Mouse (Mus musculus) mesoderm, embryonic 11.5 days (tissue): ENCODE results near the gene Dbndd1.
"Not testable (repeated sequence)": the region's sequence is repeated elsewhere in the genome, so short reads cannot be mapped to it uniquely, and the experiment has no call there.

Experiments used
- DNase-seq: peaks from one replicate; pipeline ENCODE4 v3.0.0-alpha.2; 2012; ENCODE audit warnings: low read depth, low spot score

Dbndd1 gene

GRCm38 (mm10) chr8:123514781-123515539, at the start of gene Dbndd1:
Gene Dbndd1 (minus strand): TSS chr8:123515463.
- DNase-seq, result peak; percentile 74

GRCm38 (mm10) chr8:123564221-123564620, 49.0 kb upstream of the Dbndd1 start:
- not testable (repeated sequence) for DNase-seq

GRCm38 (mm10) chr8:123537641-123538040, 22.4 kb upstream of the Dbndd1 start:
- DNase-seq, result not testable (repeated sequence)

- no peak for DNase-seq
Measured at GRCm38 (mm10) chr8:123536990-123537380, 21.7 kb upstream of the Dbndd1 start.

GRCm38 (mm10) chr8:123536242-123536989, 21.2 kb upstream of the Dbndd1 start:
- DNase-seq, result no peak

GRCm38 (mm10) chr8:123527720-123528489, 12.6 kb upstream of the Dbndd1 start:
- DNase-seq, result no peak

DNA sequence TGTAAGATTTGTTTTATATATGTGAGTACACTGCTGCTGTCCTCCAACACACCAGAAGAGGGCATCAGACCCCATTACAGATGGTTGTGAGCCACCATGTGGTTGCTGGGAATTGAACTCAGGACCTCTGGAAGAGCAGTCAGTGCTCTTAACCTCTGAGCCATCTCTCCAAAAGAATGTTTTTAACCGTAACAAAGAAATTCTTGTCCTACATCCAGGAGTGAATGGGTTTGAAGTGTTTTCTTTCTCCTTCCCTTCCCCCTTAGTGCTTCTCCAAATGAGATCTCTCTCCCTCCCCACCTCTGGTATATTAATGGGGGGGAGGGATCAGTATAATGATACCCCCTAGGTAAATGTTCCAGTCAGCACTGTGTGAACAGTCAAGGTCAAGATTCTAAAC, 4.8 kb upstream of the Dbndd1 start:
- not testable (repeated sequence) for DNase-seq

DNA sequence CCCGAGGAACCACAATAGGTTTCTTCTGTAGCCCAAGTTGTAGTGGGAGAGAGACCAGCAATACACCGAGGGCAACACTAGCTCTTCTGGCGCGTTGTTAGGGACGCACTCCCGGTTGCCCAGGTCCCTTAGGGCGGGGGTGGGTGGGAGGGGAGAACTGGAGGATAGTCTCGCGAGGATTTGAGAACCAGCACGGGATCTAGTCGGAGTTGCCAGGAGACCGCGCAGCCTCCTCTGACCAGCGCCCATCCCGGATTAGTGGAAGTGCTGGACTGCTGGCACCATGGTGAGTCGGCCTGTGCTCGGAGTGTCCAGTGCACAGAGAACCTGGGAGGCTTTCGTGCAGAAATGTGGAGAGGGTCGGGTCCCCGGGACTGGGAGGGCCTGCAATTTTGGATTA, 3.4 kb upstream of the Dbndd1 start, which contains the start of gene Gas8:
Gene Gas8, plus strand, starts transcription at position 168 of the 400 bp plus-strand sequence.
- peak; percentile 96 for DNase-seq

DNA sequence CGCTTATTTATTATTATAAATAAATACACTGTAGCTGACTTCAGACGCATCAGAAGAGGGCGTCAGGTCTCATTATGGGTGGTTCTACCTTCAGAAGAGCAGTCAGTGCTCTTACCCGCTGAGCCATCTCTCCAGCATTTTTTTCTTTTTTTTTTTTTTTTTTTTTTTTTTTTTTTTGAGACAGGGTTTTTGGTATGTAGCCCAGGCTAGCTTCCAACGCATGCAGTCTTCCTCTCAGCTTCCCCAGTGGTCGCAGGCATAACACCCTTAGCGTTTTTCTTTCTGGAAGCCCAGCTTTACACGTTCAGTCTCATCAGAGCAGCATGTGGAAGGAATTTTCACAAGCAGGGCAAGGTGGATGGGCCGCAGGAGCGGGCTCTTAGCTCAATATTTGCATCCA, 2.9 kb upstream of the Dbndd1 start:
- no peak for DNase-seq

DNA sequence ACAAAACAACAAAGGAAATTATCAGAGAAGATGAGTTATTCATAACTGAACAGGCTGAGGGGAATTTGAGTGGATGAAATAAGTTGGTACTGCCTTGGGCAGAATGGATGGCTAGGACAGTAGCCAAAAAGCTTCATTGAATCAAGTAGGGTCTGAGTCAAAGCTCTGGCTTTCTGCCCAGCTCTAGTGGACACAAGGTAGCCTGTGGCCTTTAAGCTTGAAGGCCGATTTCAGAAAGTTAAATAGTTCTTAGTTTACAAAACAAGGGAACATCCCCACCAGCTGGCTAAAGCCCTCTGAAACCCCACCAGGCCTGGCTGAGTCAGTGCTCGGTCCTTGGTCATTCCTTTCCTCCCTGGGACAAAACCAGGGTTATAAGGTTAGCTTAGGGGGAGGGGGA, 1.3 kb upstream of the Dbndd1 start:
- no peak for DNase-seq

DNA sequence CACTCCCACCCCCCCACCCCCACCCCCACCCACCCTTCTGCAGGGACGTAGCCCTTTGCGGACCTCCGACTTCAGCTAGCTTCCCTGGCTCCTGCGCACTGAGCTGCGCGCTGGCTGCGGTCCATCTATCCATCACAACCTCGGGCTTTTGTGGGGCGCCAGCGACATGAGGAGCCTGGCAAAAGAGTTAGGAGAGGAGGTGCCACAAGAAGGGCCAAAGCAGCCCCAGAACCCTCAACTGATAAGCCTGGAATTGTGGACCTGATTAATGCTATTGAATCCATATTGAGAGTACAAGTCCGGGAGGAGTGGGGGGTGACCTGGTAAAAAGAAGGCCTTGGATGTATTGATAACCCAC, 256 bp upstream of the Dbndd1 start:
- no peak for DNase-seq

- DNase-seq, result peak; percentile 12
Measured at GRCm38 (mm10) chr8:123514136-123514535, 1.1 kb downstream of the Dbndd1 start.

DNA sequence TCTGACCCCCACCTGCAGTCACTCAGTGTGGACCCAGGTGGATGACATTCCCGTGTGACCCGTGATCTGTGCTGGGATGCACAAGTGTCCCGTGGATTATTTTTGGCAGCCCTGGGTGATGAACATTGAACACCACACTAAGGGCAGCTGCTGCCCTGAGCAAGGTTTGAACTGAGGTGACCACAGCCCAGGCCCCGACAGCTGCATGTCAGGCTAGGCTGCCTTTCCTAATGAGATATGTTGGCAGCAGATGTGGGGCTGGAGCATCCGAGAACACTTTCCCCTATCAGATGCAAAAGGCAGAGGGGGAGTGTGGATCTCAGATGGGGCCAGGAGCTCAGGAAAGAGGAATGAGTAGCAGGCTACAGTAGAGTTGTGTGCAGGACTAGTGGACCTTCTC, 4.4 kb downstream of the Dbndd1 start:
- DNase-seq, result no peak

DNA sequence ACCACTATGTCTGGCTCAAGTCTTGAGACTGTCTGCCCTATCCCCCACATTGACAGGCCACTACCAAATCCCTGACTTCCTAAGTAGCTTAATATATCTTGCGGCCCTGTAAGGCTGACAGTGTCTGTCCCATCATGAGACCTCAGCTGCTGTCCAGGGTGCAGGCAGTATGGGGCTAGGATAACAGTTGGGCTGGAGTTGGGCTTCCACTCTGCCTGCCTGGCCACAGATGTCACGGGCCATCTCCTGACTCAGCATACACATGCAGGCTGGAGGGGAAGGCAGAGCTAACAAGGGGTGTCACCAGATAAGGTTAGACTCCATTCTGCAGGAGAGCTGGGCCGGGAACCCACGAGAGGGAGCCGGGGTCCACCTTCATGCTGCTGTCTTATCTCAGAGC, 8.1 kb downstream of the Dbndd1 start:
- DNase-seq, result no peak

GRCm38 (mm10) chr8:123505695-123506094, 9.6 kb downstream of the Dbndd1 start:
- no peak for DNase-seq

DNA sequence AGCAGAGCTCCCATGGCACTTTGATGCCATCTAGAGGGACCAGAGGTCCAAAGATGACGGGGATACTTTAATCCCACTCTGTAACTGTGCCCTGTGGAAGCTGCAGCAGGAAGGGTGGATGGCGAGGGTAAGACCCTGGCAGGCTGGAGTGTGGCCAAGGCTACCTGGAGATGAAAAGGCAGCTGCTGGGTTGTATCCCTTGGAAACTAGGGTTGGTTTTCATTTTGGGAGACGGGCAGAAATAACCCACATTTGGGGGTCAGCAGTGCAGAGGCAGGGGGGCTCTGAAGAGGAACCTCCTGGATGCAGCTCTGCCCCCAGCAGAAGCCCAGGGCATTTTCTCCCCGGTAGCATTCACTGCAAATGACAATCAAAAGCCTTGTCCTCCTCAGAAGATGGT, 10.0 kb downstream of the Dbndd1 start:
- no peak for DNase-seq

DNA sequence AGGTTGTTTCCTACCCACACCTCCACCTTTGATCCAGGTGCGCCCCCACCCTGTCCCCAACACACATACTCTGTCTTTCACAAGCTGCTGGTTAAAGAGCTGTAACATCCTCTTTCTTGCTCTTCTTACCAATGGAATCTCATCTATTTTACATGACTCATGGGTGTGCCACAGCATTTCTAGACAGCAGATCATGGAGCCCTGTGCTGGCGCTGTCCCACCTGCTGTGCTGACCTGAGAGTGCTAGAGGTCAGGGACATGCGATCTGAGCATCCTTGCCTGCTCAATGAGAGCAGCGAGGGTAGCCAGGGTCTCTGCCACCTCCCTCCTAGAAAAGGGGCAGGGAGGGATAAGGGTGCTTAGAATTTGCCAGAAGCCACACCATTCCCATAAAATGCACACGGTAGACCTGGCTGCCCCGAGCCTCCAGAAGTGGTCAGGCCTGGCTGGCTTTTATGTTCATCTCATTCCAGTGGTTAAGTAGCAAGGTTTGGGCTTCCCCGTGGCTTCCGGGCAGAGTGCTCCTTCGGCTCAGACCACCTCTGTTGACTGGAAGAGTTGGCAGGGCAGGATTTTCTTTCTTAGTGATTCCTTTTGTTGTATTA, 10.6 kb downstream of the Dbndd1 start:
- no peak for DNase-seq

GRCm38 (mm10) chr8:123503801-123504467, 11.3 kb downstream of the Dbndd1 start:
- no peak for DNase-seq

GRCm38 (mm10) chr8:123502192-123502591, 13.1 kb downstream of the Dbndd1 start:
- DNase-seq, result no peak

GRCm38 (mm10) chr8:123499556-123499955, 15.7 kb downstream of the Dbndd1 start:
- no peak for DNase-seq

GRCm38 (mm10) chr8:123498963-123499362, 16.3 kb downstream of the Dbndd1 start:
- DNase-seq, result no peak
